Mouse (Mus musculus): ENCODE data around the gene Dync1li2. TPM values are rescaled to one million over a fixed set of nuclear protein-coding genes. Genes with fewer than 3 reads are reported as not detected.

Gene Dync1li2
- polyA plus RNA-seq, 1 experiment from 2014 or later, result 139 TPM

Other genes starting within 250 kb of the Dync1li2 start
- gene Tk2, start 194.5 kb downstream of the Dync1li2 start, polyA plus RNA-seq (2015; fragmentation: Nextera tagmentation; extraction: Ambion mirVana), result 51.7 and 54.3 TPM in 2 replicates
- gene Cklf, start 192.2 kb downstream of the Dync1li2 start, polyA plus RNA-seq (2015; fragmentation: Nextera tagmentation; extraction: Ambion mirVana), result 36.0 and 36.3 TPM in 2 replicates
- gene Cmtm2a, start 149.9 kb downstream of the Dync1li2 start, polyA plus RNA-seq (2015; fragmentation: Nextera tagmentation; extraction: Ambion mirVana), result not detected in 2 replicates
- gene Gm45711, start 133.0 kb downstream of the Dync1li2 start, polyA plus RNA-seq (2015; fragmentation: Nextera tagmentation; extraction: Ambion mirVana), result not detected in 2 replicates
- not detected in 2 replicates for gene Cmtm1, start 132.9 kb downstream of the Dync1li2 start, polyA plus RNA-seq (2015; fragmentation: Nextera tagmentation; extraction: Ambion mirVana)
- not detected in 2 replicates for gene Gm11020, start 121.5 kb downstream of the Dync1li2 start, polyA plus RNA-seq (2015; fragmentation: Nextera tagmentation; extraction: Ambion mirVana)
- gene Cmtm2b, start 120.8 kb downstream of the Dync1li2 start, polyA plus RNA-seq (2015; fragmentation: Nextera tagmentation; extraction: Ambion mirVana), result not detected in 2 replicates
- gene Cmtm3, start 103.6 kb downstream of the Dync1li2 start, polyA plus RNA-seq (2015; fragmentation: Nextera tagmentation; extraction: Ambion mirVana), result 34.0 and 39.6 TPM in 2 replicates
- 2.8 and 3.2 TPM in 2 replicates for gene Cmtm4, start 47.2 kb downstream of the Dync1li2 start, polyA plus RNA-seq (2015; fragmentation: Nextera tagmentation; extraction: Ambion mirVana)
- 0.16 and 0.25 TPM in 2 replicates for gene Terb1, start 66.9 kb upstream of the Dync1li2 start, polyA plus RNA-seq (2015; fragmentation: Nextera tagmentation; extraction: Ambion mirVana)
- gene Nae1, start 91.6 kb upstream of the Dync1li2 start, polyA plus RNA-seq (2015; fragmentation: Nextera tagmentation; extraction: Ambion mirVana), result 122 and 131 TPM in 2 replicates
- gene Car7, start 91.6 kb upstream of the Dync1li2 start, polyA plus RNA-seq (2015; fragmentation: Nextera tagmentation; extraction: Ambion mirVana), result 1.6 and 1.9 TPM in 2 replicates
- 18.4 TPM in 2 replicates for gene Pdp2, start 148.4 kb upstream of the Dync1li2 start, polyA plus RNA-seq (2015; fragmentation: Nextera tagmentation; extraction: Ambion mirVana)
- 0.36 TPM in 1 of 2 replicates, not detected in the other for gene Cdh16, start 181.3 kb upstream of the Dync1li2 start, polyA plus RNA-seq (2015; fragmentation: Nextera tagmentation; extraction: Ambion mirVana)
- gene Rrad, start 188.3 kb upstream of the Dync1li2 start, polyA plus RNA-seq (2015; fragmentation: Nextera tagmentation; extraction: Ambion mirVana), result 2.4 and 4.1 TPM in 2 replicates
- 131 and 140 TPM in 2 replicates for gene Ciao2b, start 198.9 kb upstream of the Dync1li2 start, polyA plus RNA-seq (2015; fragmentation: Nextera tagmentation; extraction: Ambion mirVana)